Mouse (Mus musculus) gastrocnemius, postnatal 36 days (tissue): ENCODE measurements around the gene Mllt3. TPM values are rescaled to one million over a fixed set of nuclear protein-coding genes. Genes with fewer than 3 reads are reported as not detected.

Source experiments
- DNase-seq, 2 experiments: peaks; one replicate each; pipeline ENCODE4 v3.0.0; 2022
- intact Hi-C: fragments of 180-260 bp; cut with DNase I; formaldehyde crosslinking; loops from one replicate; pipeline ENCODE4 v1.15.1; 2025
- long read RNA-seq, 2 experiments: library from polyadenylated mRNA; stranded (forward); transcript quantifications; one replicate each; pipeline ENCODE4 v2.0.0; 2021
- total RNA-seq, 2 experiments: library from RNA; stranded (reverse); gene quantifications; 2 replicates each; pipeline ENCODE4 v1.2.3; 2021

The Mllt3 gene
- 10 to 100 TPM; 92.2 to 94.5 TPM for total RNA-seq
- long read RNA-seq, experiment 1, full-length matches to known transcripts = 66 of 85 reads
- long read RNA-seq, experiment 1, partial matches to known transcripts = 4 of 85 reads
- long read RNA-seq, experiment 1, other reads (novel, unspliced or antisense) = 15 of 85 reads
- long read RNA-seq, experiment 2, full-length matches to known transcripts = 63 of 79 reads
- long read RNA-seq, experiment 2, partial matches to known transcripts = 2 of 79 reads
- long read RNA-seq, experiment 2, other reads (novel, unspliced or antisense) = 14 of 79 reads

DNA sequence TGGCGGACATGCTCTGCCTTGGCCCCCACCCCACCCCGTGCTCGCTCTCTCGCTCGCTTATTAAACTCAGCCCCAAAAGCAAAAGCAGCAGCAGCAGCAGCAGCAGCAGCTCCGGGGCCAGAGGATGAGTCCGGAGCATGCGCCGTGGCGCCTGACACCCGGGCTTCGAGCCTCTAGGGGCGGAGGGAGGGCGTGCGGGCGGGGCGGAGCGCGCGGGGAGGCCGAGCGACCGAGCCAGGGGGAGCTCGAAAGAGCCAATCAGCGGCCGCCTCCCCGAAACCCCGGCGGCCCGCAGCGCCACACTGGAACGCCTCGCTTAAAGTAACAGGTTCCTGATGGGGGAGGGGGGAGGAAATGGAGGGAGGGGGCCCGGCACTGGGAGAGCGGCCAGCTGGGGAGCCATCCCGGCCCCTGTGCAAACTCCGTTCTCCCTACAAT, at the start of gene Mllt3:
Gene Mllt3 (minus strand): TSS at position 149 of the 438 bp plus-strand sequence.
- DNase-seq = peak; percentile 88 to 94
- intact Hi-C loops = loop anchor here (5.0 kb wide), 1 partner anchor 246 kb away; no protein-coding TSS in a partner anchor

DNA sequence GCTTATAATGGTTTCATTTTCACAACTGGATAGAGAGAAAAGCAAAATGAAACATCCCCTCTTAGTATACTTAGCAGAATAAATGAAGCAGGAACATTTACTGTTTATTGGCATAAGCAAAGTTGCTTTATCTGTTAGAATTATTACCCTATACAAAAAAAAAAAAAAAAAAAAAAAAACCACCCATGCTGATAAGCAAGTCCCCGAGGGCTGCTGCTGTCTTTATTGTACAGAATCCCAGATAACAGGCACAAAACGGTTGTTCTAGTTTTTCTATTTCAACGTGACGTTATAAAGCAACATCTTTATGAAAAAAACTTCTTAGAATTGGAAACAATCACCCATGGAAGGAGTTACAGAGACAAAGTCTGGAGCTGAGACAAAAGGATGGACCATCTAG, 49.2 kb upstream of the Mllt3 start:
- no peak for DNase-seq
- intact Hi-C loops = no loop called here

DNA sequence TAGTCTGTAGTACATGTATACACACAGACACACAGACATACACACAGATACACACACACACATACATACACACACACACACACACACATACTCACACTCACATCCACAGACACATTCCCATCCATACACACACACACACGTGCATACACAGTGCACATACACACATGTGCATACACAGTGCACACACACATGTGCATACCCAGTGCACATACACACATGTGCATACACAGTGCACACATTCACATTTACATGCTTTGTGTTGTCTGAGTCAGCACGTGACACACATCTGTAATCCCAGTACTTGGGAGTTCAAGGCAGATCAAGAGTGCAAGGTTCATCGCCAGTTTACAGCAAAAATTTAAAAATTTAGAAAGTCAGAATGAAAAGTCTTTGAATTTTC, 48.7 kb upstream of the Mllt3 start:
- no peak for DNase-seq
- intact Hi-C loops = no loop called here

DNA sequence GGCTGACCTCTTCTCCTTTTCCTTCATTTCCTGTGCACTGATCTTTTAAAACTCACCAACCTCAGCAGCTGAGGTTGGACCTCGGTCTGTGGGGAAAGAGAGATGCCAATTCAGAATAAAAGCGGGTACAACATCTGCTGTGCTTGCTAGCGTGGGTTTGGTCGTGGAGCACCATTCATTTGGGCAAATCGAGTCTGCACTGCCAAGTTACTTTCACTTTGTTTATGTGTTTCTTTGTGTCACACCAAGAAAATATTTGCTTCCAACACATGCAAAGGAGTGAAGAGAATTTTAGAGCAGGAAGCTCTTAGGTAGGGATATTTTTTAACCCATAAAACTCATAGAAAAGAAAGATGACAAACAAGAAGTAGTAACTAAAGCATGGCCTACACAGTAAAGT, 48.3 kb upstream of the Mllt3 start:
- intact Hi-C loops = no loop called here
- DNase-seq = no peak

DNA sequence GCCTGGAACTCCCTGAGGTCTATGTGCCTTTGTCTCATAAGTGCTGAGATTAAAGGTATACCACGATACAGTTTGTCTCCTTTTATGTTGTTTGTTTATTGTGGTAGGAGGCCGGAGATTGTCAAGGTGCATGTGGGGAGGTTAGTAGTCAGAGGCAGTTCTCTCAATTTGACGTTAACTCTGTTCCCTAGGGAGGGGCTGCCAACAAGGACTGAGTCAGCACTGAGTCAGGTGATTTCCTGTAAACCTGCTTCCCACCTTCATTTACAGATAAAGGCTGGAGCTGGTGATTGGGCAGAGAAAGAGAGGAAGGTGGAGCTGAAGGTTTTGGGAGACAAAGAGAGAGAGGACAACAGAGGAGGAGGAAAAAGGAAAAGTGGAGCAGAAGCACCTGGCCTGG, 45.8 kb upstream of the Mllt3 start:
- intact Hi-C loops = no loop called here
- no peak for DNase-seq

DNA sequence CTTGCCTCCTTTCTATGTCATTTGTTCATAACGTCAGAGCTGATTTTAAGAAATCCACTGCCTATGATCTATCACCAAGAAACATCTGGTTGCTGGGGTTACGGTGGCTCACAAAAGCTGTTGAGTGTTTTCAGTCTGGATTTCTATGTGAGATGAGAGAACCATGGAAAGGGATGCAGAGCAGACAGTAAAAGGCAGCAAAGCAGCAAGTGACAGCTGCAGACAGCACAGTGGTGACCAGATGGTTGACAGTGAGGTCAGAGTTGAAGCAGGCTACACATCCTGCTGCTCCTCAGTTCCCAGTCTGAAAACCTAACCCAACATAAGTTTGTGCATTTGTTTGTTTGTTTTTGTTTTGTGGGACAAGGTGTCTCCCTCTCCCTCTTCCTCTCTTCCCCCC, 42.2 kb upstream of the Mllt3 start:
- intact Hi-C loops = no loop called here
- DNase-seq = no peak

DNA sequence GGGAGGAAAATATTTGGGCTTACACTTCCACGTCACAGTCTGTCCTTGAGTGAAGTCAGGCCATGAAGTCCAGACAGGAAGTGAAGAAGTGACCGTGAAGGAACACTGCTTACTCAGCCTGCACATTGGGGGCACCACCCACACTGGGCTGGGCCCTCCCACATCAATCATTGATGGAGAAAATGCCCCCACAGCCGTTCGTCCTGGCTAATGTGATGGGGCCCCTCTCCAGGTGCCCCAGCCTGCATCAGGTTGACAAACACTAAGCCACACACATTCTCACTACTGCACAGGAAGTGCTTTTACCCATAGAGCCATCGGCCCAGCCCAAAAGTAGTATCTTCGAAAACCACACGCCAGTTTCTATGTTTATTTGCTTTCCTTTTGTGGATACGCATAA, 13.1 kb upstream of the Mllt3 start:
- DNase-seq = no peak

DNA sequence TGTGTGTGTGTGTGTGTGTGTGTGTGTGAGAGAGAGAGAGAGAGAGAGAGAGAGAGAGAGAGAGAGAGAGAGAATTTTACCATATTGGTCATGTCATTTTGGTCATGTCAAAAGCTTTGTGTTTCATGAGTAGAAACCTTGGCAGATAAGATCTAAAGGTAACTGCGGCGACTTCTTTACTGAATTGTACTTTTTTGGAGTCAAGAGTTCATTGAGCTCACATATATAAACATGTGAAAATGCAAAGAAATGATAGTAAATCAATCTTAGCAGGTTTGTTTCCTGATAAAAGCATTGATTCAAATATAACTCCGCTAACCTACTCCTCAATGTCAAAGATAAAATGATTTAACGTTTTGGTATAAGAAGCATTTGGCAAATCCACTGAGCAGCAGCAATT, 12.0 kb upstream of the Mllt3 start:
- intact Hi-C loops = no loop called here

More for the DNA sequence above, 13.1 kb upstream of the Mllt3 start:
- intact Hi-C loops = no loop called here

DNA sequence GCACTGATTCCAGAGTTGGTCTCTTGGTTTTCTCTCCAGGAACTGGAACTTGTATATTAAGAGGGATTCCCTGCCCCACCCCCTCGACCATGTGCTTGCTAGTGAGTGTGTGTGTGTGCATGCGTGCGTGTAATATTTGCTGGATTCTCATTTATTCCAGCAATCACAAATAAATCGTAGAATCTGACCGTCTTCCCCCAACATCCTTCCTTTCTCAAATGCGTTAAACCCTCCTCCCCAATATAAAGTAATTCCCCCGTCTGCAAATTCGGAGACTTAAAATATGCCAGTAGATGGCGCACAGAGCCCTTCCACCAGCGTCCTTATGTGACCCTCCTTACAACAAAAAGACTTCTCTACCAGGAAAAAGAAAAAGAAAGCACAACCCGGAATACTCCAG, 2.2 kb upstream of the Mllt3 start:
- intact Hi-C loops = loop anchor here (1.0 to 5.0 kb wide), 2 partner anchors 57 to 265 kb away; partner anchors contain the start of gene Focad
- DNase-seq = peak in 1 of 2 experiments; percentile 17

More for the DNA sequence above, 12.0 kb upstream of the Mllt3 start:
- no peak for DNase-seq

DNA sequence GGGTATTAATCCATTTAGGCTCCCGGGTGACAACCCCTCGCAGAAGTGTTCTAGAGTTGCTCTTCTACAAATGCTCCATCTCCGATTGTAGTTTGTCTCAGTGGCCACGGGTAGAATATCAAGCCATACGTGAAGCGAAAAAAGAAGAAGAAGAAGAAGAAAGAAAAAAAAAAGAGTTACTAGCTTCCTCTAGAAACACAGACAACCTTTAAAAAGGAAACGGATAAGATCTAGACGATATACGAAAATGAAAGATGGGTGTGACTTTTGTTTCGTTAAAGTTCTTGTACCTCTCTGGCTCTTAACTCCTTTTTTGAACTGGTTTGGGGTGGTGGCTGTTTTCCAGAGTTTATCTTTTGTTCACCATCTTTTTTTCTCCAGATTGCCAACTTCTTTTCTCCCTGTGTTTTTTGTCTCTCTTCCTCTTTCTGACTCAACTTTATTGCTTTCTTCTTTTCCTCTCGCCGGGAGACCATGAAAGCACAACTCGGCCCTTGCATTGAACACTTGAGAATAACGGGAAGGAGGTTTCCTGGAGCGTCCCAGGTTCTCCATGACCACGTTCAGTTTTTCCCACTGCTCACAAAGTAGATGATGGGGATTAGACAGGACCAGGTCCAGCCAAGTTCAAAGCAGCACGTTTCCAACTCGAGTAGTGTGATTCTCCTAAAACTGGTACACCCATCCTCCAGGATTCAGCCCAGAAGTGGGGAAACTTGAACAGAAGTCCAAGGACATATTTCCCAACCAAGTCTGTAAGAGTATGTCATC, 1.4 kb upstream of the Mllt3 start:
- intact Hi-C loops = loop anchor here (1.0 to 5.0 kb wide), 3 partner anchors 58 to 266 kb away; partner anchors contain the start of gene Focad
- DNase-seq = no peak

DNA sequence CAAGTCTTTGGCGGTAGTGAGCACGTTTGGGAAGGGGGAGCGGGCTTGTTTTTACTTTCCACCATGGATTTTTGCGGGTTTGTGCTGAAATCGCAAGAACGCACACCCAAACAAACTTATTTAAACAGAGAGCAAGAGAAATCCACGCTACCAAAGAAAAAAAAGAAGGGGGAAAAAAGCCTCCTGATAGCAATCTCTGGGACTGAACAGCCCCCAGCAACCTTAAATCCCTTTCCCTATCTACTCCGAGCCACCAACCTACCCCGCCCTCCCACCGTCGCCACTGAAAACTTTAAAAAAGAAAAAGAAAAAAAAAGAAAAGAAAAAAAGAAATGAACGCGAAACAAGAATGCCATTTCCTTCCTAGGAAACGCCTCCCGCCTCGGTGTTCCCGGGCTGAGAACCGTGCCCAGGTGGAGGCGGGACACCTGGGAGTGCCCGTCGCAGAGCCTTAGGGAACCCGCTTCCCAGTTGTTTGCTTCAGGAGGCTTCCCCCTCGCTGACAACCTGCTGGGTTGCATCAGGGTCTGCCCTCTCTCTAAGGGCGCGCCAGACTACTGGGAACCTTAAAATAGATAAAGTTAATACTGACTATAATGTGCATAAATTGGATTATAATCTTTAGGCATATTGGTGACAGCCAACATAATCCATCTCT, 694 bp upstream of the Mllt3 start:
- intact Hi-C loops = loop anchor here (5.0 kb wide), 1 partner anchor 247 kb away; no protein-coding TSS in a partner anchor
- peak in 1 of 2 experiments; percentile 15 for DNase-seq

DNA sequence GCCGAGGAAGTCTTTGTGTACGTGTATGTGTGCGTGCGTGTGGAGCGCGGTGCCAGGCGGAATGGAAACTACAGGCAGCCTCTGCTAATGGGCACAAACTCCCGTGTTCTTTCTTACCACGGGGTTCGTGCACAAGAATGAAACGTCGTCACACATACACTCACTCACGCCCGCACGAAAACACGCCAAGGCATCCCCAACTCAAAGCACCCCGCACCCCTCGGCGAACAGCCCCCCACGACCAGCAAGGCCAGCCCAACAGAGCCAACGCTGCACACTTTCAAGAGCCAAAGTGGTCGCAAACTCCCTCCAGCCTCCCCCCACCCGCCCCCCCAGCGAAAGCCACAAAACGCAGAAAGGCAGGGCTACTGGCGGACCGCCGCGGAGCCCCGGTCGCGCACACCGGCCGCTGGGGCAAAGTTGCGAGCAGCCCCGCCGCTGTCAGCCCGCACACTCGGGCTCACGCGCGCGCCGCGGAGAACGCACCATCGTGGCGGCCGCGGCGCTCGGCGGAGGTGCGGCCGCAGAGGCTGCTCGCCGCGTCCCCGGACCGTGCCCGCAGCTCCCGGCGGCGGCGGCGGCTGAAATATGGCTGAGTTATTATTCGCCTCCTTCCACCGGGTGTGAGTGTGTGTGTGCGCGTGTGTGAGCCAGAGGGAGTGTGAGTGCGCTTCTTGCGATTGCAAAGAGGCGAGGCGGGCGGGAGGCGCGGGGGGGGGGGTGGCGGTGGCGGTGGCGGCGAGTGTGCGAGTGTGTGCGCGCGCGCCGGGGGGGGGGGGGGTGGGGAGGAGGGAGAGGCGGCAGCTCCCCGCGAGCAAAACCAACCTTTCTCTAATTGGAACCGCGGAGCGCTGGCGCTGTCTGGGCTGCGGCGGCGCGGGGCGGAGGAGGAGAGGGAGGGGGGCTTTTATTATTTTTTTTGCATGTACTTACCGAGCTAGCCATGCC, 739 bp downstream of the Mllt3 start:
- intact Hi-C loops = loop anchor here (5.0 kb wide), 1 partner anchor 245 kb away; no protein-coding TSS in a partner anchor

DNA sequence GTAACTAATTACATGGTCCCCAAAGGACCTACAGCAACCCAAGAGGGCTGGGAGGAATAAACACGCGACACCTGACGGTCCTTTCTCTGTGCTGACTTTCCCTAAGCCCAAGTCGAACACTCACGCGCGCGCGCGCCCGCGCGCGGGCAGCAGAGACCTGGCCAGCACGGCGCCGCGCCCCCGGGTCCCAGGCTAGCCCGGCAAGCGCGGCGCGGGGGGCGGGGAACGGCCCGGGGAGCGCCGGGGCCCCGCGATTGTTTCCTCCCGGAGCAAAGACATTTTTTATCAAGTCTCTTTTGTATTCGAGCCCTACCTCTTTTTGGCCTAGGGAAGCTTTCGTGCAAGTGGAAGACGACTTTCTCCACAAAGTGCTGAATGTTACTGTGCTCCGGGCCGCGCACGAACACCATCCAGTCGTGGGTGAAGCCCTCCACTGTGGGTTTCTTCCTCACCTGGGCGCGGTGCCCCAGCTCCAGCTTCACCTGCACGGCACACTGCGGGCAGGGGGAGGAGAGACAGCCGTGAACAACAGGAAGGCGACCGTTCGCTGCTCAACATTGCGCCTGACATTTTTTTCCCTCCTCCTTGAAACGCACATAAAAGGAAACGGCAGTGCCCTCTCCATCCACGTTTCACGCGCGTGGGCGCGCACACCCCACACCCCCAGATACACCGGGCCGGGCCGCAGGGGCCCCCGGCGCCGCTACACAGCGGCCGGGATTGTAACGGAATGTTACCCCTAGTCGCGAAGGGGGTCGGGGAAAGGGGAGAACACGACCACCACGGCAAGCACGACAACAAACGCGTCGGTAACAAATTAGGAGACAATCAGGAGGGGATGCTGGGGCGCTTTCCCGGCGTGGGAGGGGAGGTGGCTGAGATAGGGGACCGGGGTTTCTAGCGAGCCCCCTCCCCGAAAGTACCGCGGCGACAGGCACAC, 1.7 kb downstream of the Mllt3 start:
- intact Hi-C loops = loop anchor here (5.0 kb wide), 1 partner anchor 244 kb away; no protein-coding TSS in a partner anchor
- DNase-seq = peak in 1 of 2 experiments; percentile 17

More for the DNA sequence above, 739 bp downstream of the Mllt3 start:
- DNase-seq = peak in 1 of 2 experiments; percentile 44

DNA sequence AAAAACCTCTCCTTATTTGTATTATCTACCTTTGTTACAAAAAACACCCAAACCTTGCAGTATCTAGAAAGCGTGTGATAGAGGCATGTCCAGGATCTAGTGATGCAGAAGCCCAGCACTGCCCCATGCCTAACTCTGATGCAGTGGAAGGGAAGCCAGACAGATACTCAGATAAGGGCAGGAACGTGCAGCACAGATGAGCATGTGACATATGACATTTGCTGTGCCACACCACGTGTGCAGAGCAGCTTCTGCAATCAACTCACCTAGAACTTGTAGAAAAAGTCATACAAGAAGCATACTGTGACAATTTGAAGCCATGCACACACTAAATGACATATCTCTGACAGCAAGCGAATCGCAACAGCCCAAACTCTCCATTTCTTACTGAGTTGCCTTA, 9.6 kb downstream of the Mllt3 start:
- intact Hi-C loops = no loop called here
- DNase-seq = no peak

DNA sequence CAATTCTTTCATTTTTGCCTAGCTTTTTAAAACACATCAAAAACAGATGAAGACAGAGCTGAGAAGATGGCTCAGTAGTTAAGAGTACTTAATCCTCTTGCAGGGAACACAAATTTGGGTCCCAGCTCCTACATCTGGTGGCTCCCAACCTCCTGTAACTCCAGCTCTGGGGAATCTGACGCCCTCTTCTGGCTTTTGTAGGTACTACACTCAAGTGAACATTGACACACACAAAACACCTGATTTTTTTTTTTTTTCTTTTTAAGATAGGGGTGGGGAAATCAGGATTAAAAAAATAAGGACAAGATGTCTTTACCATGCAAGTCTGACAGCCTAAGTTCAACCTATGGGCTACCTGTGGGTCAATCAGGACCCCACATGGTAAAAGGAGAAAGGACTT, 10.5 kb downstream of the Mllt3 start:
- intact Hi-C loops = no loop called here
- no peak for DNase-seq

DNA sequence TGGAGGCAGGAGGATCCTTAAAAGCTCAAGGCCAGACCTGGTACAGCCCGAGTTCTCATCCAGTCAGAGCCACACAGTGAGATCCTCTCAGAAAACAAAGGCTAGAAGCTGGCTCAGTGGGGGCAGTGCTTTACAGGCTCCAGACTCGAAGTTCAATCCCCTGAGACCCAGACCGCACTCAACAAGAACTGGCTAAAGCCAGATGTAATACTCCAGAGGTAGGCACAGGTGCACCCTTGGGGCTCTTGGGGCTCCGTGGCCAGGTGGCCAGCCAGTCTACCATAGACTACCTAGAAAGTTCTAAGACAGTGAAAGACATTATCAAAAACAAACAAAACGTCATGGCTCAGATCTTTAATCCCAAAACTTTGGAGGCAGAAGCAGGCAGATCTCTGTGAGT, 12.7 kb downstream of the Mllt3 start:
- DNase-seq = no peak
- intact Hi-C loops = no loop called here

DNA sequence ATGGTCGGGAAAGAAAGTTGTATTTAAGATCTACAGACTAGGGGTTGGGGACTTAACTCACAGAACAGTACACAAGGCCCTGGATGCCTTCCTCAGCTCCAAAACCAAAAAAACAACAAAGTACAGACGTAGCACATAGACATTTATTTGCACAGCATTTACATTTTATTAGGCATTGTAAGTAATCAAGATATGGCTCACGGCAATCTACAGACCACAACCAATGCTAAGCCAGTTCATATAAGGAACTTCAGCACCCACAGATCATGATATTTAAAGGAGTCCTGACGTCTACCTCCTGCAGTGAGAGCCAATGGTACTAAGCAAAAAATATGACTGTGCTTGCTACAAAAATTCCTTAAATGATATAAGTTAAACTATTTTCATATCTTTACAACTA, 13.5 kb downstream of the Mllt3 start:
- intact Hi-C loops = no loop called here
- no peak for DNase-seq

DNA sequence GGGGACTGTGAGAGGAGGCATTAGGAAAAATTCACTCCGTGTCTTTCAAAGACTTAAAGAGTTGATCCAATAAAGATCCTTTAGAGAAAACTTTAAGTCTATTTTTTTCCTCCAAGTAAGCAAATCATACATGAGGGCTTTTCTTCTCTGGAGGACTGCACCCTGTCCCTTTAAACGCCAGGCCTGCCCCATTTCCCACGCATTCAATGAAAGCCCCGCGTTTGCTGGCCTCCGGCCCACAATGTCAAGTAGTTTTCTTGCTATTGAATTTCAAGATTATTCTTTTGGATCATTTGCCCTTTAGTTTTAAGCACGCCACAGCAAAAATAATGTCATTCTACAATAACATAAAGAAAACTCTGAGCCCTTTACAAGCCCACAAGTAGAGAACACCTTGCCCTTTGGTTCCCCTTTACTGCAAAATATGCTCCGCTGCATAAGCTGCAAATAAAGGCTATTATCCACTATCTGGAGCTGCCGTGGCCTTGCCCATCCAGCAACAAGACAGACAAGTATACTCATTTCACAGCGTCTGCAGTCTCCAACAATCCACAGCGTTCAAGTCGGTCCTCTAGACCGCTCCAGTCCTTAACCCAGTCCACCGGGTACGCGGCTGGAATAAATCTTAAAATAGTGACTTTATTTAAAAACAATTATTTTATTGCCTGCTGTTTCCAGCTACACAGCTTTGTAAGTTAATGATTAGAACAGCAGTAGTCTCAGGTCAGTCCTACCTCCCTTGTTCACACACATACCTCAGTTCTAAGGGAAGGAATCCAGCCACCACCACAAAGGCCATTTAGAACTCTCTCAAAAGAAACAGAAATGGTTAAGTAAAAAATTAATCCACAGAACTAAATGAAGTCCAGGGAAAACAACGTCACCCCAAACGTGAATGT, 15.5 kb downstream of the Mllt3 start:
- intact Hi-C loops = no loop called here
- DNase-seq = no peak
